Mouse (Mus musculus) midbrain, embryonic 16.5 days (tissue): Measurements from ENCODE around the gene Olfr49. TPM values are rescaled to one million over a fixed set of nuclear protein-coding genes. Genes with fewer than 3 reads are reported as not detected.

ENCODE experiments used
- ATAC-seq: fragments of 200-750 bp; cut with Nextera tagmentation; 2 replicates; pipeline ENCODE4 v1.8.0; 2017; ENCODE audit warnings: moderate TSS enrichment
- H3K27ac ChIP-seq: fragments of 300-500 bp; sonication (generic); 2 replicates; pipeline ENCODE4 v1.5.1; 2014; ENCODE audit warnings: mild to moderate bottlenecking, low read length, mixed read lengths
- H3K27me3 ChIP-seq: fragments of 300-500 bp; sonication (generic); 2 replicates; pipeline ENCODE4 v1.6.1; 2014; ENCODE audit warnings: low read depth, low read length, mixed read lengths; ENCODE audit not compliant: control insufficient read depth, insufficient read depth
- H3K36me3 ChIP-seq: fragments of 300-500 bp; sonication (generic); 2 replicates; pipeline ENCODE4 v1.6.1; 2014; ENCODE audit warnings: mild to moderate bottlenecking, low read length, moderate library complexity, mixed read lengths; ENCODE audit not compliant: control insufficient read depth, insufficient read depth
- H3K4me1 ChIP-seq: fragments of 300-500 bp; sonication (generic); 2 replicates; pipeline ENCODE4 v1.6.1; 2014; ENCODE audit warnings: mild to moderate bottlenecking, low read length, mixed read lengths; ENCODE audit not compliant: control insufficient read depth, insufficient read depth
- H3K4me2 ChIP-seq: fragments of 300-500 bp; sonication (generic); 2 replicates; pipeline ENCODE4 v1.6.1; 2014; ENCODE audit warnings: mild to moderate bottlenecking, low read length, mixed read lengths
- H3K4me3 ChIP-seq: fragments of 300-500 bp; sonication (generic); 2 replicates; pipeline ENCODE4 v1.5.1; 2014; ENCODE audit warnings: low read depth, mild to moderate bottlenecking, low read length, moderate library complexity, mixed read lengths
- H3K9ac ChIP-seq: fragments of 300-500 bp; sonication (generic); 2 replicates; pipeline ENCODE4 v1.6.1; 2014; ENCODE audit warnings: low read depth, low read length, mixed read lengths
- H3K9me3 ChIP-seq: fragments of 300-500 bp; sonication (generic); replicated peaks from 2 replicates; pipeline ENCODE4 v1.6.1; 2014; ENCODE audit warnings: mild to moderate bottlenecking, low read length, mixed read lengths; ENCODE audit not compliant: control insufficient read depth, poor library complexity, severe bottlenecking
- WGBS: fragments of 180-500 bp; shearing (Covaris S2); extraction: QIAGEN DNeasy Blood & Tissue Kit; methylation state at CpG from one replicate; pipeline ENCODE4 v1.1.7; 2014; 5-methylcytosine and 5-hydroxymethylcytosine counted together
- polyA plus RNA-seq: library from polyadenylated mRNA; unstranded; fragments of >200 nt; fragmentation: Nextera tagmentation; extraction: Ambion mirVana; gene quantifications from 2 replicates; pipeline ENCODE4 v1.2.1, GENCODE M21; 2015

Gene Olfr49
- polyA plus RNA-seq, 1 experiment from 2014 or later: not detected

- Histone ChIP-seq H3K4me3 (no peak overlapping the region), H3K9me3 (no peaks in the 10 kb centered on the region), H3K4me1 (peaks cover 13% of the 10 kb centered on the region), H3K4me2 (no peak overlapping the region), H3K27ac (no peak overlapping the region), H3K36me3 (no peaks in the 10 kb centered on the region), H3K27me3 (no peaks in the 10 kb centered on the region), H3K9ac (no peak overlapping the region)
- no peak for ATAC-seq
- 65% methylated on average over 7 of the region's 7 CpGs for WGBS
These were observed 26.5 kb downstream of the Olfr49 start for GRCm38 (mm10) chr14:54258131-54258670.

GRCm38 (mm10) chr14:54254670-54255202, 30.0 kb downstream of the Olfr49 start:
- no peak for ATAC-seq
- Histone ChIP-seq H3K9ac (no peak overlapping the region), H3K27ac (no peak overlapping the region), H3K9me3 (no peaks in the 10 kb centered on the region), H3K4me2 (peak overlapping the region; percentile 61), H3K4me3 (peak overlapping the region; percentile 50), H3K4me1 (peaks cover 35% of the 10 kb centered on the region), H3K27me3 (no peaks in the 10 kb centered on the region), H3K36me3 (no peaks in the 10 kb centered on the region)
- WGBS: 72% methylated on average over 12 of the region's 12 CpGs

- ATAC-seq: peak; percentile 100
- Histone ChIP-seq H3K4me1 (peaks cover 35% of the 10 kb centered on the region), H3K9me3 (no peaks in the 10 kb centered on the region), H3K4me3 (peak within 1 kb of the TSS; percentile 50), H3K27ac (peak within 1 kb of the TSS; percentile 84), H3K36me3 (no peaks in the 10 kb centered on the region), H3K9ac (peak within 1 kb of the TSS; percentile 73), H3K27me3 (no peaks in the 10 kb centered on the region), H3K4me2 (peak within 1 kb of the TSS; percentile 61)
- WGBS: 0% methylated on average over 37 of the region's 39 CpGs
These were observed 30.9 kb downstream of the Olfr49 start, which contains the start of the genes Dad1 and Abhd4 for GRCm38 (mm10) chr14:54253741-54254291. Dad1 (minus strand) TSS chr14:54254104. Abhd4 (plus strand) TSS chr14:54254188.

GRCm38 (mm10) chr14:54250122-54250521, 34.6 kb downstream of the Olfr49 start:
- H3K9me3 ChIP-seq: no peaks in the 10 kb centered on the region
- no peak overlapping the region for H3K27ac ChIP-seq
- H3K4me2 ChIP-seq: no peak overlapping the region
- H3K4me3 ChIP-seq: no peak overlapping the region
- H3K36me3 ChIP-seq: no peaks in the 10 kb centered on the region
- H3K9ac ChIP-seq: no peak overlapping the region
- no peak for ATAC-seq
- 77% methylated on average over 4 of the region's 4 CpGs for WGBS
- peaks cover 35% of the 10 kb centered on the region for H3K4me1 ChIP-seq
- no peaks in the 10 kb centered on the region for H3K27me3 ChIP-seq

- Histone ChIP-seq H3K36me3 (no peaks in the 10 kb centered on the region), H3K9ac (no peak overlapping the region), H3K4me3 (no peak overlapping the region), H3K4me2 (no peak overlapping the region), H3K27me3 (no peaks in the 10 kb centered on the region), H3K27ac (no peak overlapping the region), H3K9me3 (no peaks in the 10 kb centered on the region), H3K4me1 (peaks cover 29% of the 10 kb centered on the region)
- ATAC-seq: no peak
- WGBS: 79% methylated on average over 9 of the region's 9 CpGs
These were observed 35.4 kb downstream of the Olfr49 start for GRCm38 (mm10) chr14:54249326-54249725.

GRCm38 (mm10) chr14:54246232-54246631, 38.5 kb downstream of the Olfr49 start:
- Histone ChIP-seq H3K27ac (no peak overlapping the region), H3K9me3 (no peaks in the 10 kb centered on the region), H3K4me2 (no peak overlapping the region), H3K36me3 (peaks cover 14% of the 10 kb centered on the region), H3K27me3 (no peaks in the 10 kb centered on the region), H3K9ac (no peak overlapping the region), H3K4me3 (no peak overlapping the region), H3K4me1 (peaks cover 21% of the 10 kb centered on the region)
- WGBS: 92% methylated on average over 3 of the region's 3 CpGs
- no peak for ATAC-seq

GRCm38 (mm10) chr14:54244183-54244582, 40.6 kb downstream of the Olfr49 start:
- Histone ChIP-seq H3K4me2 (no peak overlapping the region), H3K27ac (peak overlapping the region; percentile 51), H3K4me1 (peaks cover 9% of the 10 kb centered on the region), H3K36me3 (peaks cover 14% of the 10 kb centered on the region), H3K9ac (no peak overlapping the region), H3K4me3 (no peak overlapping the region), H3K27me3 (no peaks in the 10 kb centered on the region), H3K9me3 (no peaks in the 10 kb centered on the region)
- ATAC-seq: peak; percentile 66; the same call in 1 of the 2 replicates
- 46% methylated on average over 3 of the region's 3 CpGs for WGBS

- no peaks in the 10 kb centered on the region for H3K9me3 ChIP-seq
- peaks cover 14% of the 10 kb centered on the region for H3K36me3 ChIP-seq
- H3K4me1 ChIP-seq: peaks cover 9% of the 10 kb centered on the region
- H3K9ac ChIP-seq: no peak overlapping the region
- H3K4me3 ChIP-seq: no peak overlapping the region
- no peaks in the 10 kb centered on the region for H3K27me3 ChIP-seq
- ATAC-seq: no peak
- H3K4me2 ChIP-seq: no peak overlapping the region
- WGBS: 82% methylated on average over 5 of the region's 5 CpGs
- H3K27ac ChIP-seq: no peak overlapping the region
These were observed 44.2 kb downstream of the Olfr49 start for GRCm38 (mm10) chr14:54240542-54240941.

- no peaks in the 10 kb centered on the region for H3K27me3 ChIP-seq
- WGBS: 17% methylated on average over 7 of the region's 7 CpGs
- no peaks in the 10 kb centered on the region for H3K9me3 ChIP-seq
- peaks cover 14% of the 10 kb centered on the region for H3K36me3 ChIP-seq
- H3K4me1 ChIP-seq: peaks cover 7% of the 10 kb centered on the region
- H3K4me3 ChIP-seq: no peak overlapping the region
- no peak overlapping the region for H3K4me2 ChIP-seq
- peak; percentile 47; the same call in 1 of the 2 replicates for ATAC-seq
- no peak overlapping the region for H3K27ac ChIP-seq
- H3K9ac ChIP-seq: no peak overlapping the region
These were observed 45.6 kb downstream of the Olfr49 start for GRCm38 (mm10) chr14:54239002-54239736.
